Mouse (Mus musculus) hindbrain, embryonic 14.5 days (tissue): ENCODE measurements around the gene Ddx50. TPM values are rescaled to one million over a fixed set of nuclear protein-coding genes. Genes with fewer than 3 reads are reported as not detected.
"Not testable (repeated sequence)": the region's sequence is repeated elsewhere in the genome, so short reads cannot be mapped to it uniquely, and the experiment has no call there.

Experiments
- ATAC-seq: fragments of 200-750 bp; cut with Nextera tagmentation; 2 replicates; pipeline ENCODE4 v1.8.0; 2017; ENCODE audit warnings: moderate number of reproducible peaks, mild to moderate bottlenecking, moderate TSS enrichment, moderate library complexity; ENCODE audit not compliant: low FRiP score
- DNase-seq: peaks from one replicate; pipeline ENCODE4 v3.0.0-alpha.2; 2015; ENCODE audit warnings: low spot score
- H3K27ac ChIP-seq: fragments of 300-500 bp; sonication (generic); 2 replicates; pipeline ENCODE4 v1.5.1; 2014; ENCODE audit warnings: mild to moderate bottlenecking, moderate library complexity
- H3K27me3 ChIP-seq: fragments of 300-500 bp; sonication (generic); 2 replicates; pipeline ENCODE4 v1.6.1; 2014; ENCODE audit warnings: mild to moderate bottlenecking, low read length, mixed read lengths; ENCODE audit not compliant: control insufficient read depth, insufficient read depth
- H3K36me3 ChIP-seq: fragments of 300-500 bp; sonication (generic); replicated peaks from 2 replicates; pipeline ENCODE4 v1.6.1; 2014; ENCODE audit not compliant: control insufficient read depth, insufficient read depth
- H3K4me1 ChIP-seq: fragments of 300-500 bp; sonication (generic); replicated peaks from 2 replicates; pipeline ENCODE4 v1.6.1; 2014; ENCODE audit warnings: antibody characterized with exemption, low read length, mixed read lengths; ENCODE audit not compliant: control insufficient read depth, insufficient read depth
- H3K4me2 ChIP-seq: fragments of 300-500 bp; sonication (generic); replicated peaks from 2 replicates; pipeline ENCODE4 v1.6.1; 2014; ENCODE audit warnings: mild to moderate bottlenecking, moderate library complexity
- H3K4me3 ChIP-seq: fragments of 300-500 bp; sonication (generic); replicated peaks from 2 replicates; pipeline ENCODE4 v1.5.1; 2014; ENCODE audit warnings: mild to moderate bottlenecking, low read length
- H3K9ac ChIP-seq: fragments of 300-500 bp; sonication (generic); 2 replicates; pipeline ENCODE4 v1.6.1; 2014
- H3K9me3 ChIP-seq: fragments of 300-500 bp; sonication (generic); 2 replicates; pipeline ENCODE4 v1.6.1; 2016; ENCODE audit warnings: low read length; ENCODE audit not compliant: control insufficient read depth
- WGBS: fragments of 180-500 bp; shearing (Covaris S2); extraction: QIAGEN DNeasy Blood & Tissue Kit; methylation state at CpG from one replicate; pipeline ENCODE4 v1.1.7; 2014; 5-methylcytosine and 5-hydroxymethylcytosine counted together
- polyA plus RNA-seq: library from polyadenylated mRNA; unstranded; fragments of >200 nt; fragmentation: Nextera tagmentation; extraction: Ambion mirVana; gene quantifications from 2 replicates; pipeline ENCODE4 v1.2.1, GENCODE M21; 2014

The Ddx50 gene
- polyA plus RNA-seq, 1 experiment from 2014 or later = 87.5 TPM

GRCm38 (mm10) chr10:62588616-62589015 lies 62.4 kb downstream of the Ddx50 start:
- no peaks in the 10 kb centered on the region for H3K9me3 ChIP-seq
- 85% methylated on average over 4 of the region's 4 CpGs for WGBS
- ATAC-seq (no peak), DNase-seq (no peak)
- H3K4me3 ChIP-seq = no peak overlapping the region
- peaks cover 99% of the 10 kb centered on the region for H3K36me3 ChIP-seq
- no peak overlapping the region for H3K4me2 ChIP-seq
- H3K27ac ChIP-seq = no peak overlapping the region
- no peaks in the 10 kb centered on the region for H3K4me1 ChIP-seq
- no peak overlapping the region for H3K9ac ChIP-seq
- no peaks in the 10 kb centered on the region for H3K27me3 ChIP-seq

GRCm38 (mm10) chr10:62583245-62583644 lies 67.8 kb downstream of the Ddx50 start:
- peaks cover 3% of the 10 kb centered on the region; the same call in 1 of the 2 replicates for H3K4me1 ChIP-seq
- 96% methylated on average over 1 of the region's 1 CpGs for WGBS
- no peak overlapping the region for H3K9ac ChIP-seq
- H3K4me3 ChIP-seq = no peak overlapping the region
- H3K9me3 ChIP-seq = no peaks in the 10 kb centered on the region
- no peak overlapping the region for H3K27ac ChIP-seq
- ATAC-seq (no peak), DNase-seq (no peak)
- peaks cover 84% of the 10 kb centered on the region for H3K36me3 ChIP-seq
- no peak overlapping the region for H3K4me2 ChIP-seq
- H3K27me3 ChIP-seq = no peaks in the 10 kb centered on the region

- 87% methylated on average over 7 of the region's 7 CpGs for WGBS
- peaks cover 3% of the 10 kb centered on the region; the same call in 1 of the 2 replicates for H3K4me1 ChIP-seq
- no peak overlapping the region for H3K27ac ChIP-seq
- H3K4me3 ChIP-seq = no peak overlapping the region
- ATAC-seq (no peak), DNase-seq (no peak)
- H3K4me2 ChIP-seq = no peak overlapping the region
- H3K9me3 ChIP-seq = no peaks in the 10 kb centered on the region
- no peak overlapping the region for H3K9ac ChIP-seq
- no peaks in the 10 kb centered on the region for H3K27me3 ChIP-seq
- peaks cover 79% of the 10 kb centered on the region for H3K36me3 ChIP-seq
Measured at GRCm38 (mm10) chr10:62582701-62583100, 68.3 kb downstream of the Ddx50 start.

- peaks cover 74% of the 10 kb centered on the region for H3K36me3 ChIP-seq
- H3K4me3 ChIP-seq = no peak overlapping the region
- H3K27me3 ChIP-seq = no peaks in the 10 kb centered on the region
- DNase-seq (no peak), ATAC-seq (no peak)
- H3K4me1 ChIP-seq = peaks cover 7% of the 10 kb centered on the region
- H3K4me2 ChIP-seq = no peak overlapping the region
- no peak overlapping the region for H3K27ac ChIP-seq
- H3K9me3 ChIP-seq = no peaks in the 10 kb centered on the region
- WGBS = 92% methylated on average over 17 of the region's 17 CpGs
- no peak overlapping the region for H3K9ac ChIP-seq
Measured at GRCm38 (mm10) chr10:62582263-62582662, 68.8 kb downstream of the Ddx50 start.

DNA sequence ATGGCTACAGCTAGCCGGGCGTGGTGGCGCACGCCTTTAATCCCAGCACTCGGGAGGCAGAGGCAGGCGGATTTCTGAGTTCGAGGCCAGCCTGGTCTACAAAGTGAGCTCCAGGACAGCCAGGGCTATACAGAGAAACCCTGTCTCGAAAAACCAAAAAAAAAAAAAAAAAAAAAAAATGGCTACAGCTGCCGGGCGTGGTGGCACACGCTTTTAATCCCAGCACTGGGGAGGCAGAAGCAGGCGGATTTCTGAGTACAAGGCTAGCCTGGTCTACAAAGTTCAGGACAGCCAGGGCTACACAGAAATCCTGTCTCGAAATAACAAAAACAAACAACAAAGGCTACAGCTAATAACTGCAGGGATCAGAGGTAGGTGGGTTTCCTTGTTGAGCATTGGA lies 71.9 kb downstream of the Ddx50 start:
- 89% methylated on average over 12 of the region's 13 CpGs for WGBS
- not testable (repeated sequence) for H3K9me3 ChIP-seq, DNase-seq, H3K4me3 ChIP-seq, H3K27ac ChIP-seq, H3K9ac ChIP-seq, H3K27me3 ChIP-seq, ATAC-seq
- H3K36me3 ChIP-seq = peaks cover 64% of the 10 kb centered on the region
- peaks cover 18% of the 10 kb centered on the region for H3K4me1 ChIP-seq
- H3K4me2 ChIP-seq = peak overlapping the region; percentile 53; the same call in 1 of the 2 replicates

DNA sequence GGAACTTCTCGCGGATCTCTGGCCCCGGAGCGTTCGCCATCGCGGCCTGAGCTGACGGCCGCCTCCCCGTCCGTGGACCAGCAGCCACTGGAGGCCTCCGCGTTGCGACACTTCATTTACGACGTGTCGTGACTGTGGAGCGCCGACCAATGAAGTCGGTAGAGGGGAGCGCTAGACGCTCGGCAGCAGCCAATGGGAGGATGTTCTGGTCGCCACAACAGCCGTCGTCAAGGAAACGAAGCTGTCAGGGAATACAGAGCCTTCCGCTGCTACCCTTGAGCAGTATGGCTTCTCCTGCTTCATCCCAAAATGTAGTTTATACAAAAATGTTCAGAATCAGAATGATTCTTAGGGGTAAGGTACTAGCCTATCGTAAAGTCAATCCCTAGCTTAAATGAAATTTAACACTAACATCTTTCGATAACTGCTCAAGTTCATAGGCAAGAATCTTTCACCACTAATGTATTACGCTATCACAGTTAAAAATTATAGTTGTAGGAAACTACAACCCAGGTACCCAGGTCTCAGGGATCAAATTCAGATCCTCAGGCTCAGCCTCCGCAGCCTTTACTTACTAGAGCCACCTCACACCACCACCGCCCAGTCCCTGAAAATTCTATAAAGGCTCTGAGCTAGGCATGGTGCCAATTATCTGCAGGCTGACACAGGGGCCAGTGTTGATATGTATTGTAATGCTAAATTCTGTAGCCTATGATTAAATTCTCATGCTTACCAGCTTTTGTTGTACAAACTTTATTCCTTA lies 72.5 kb downstream of the Ddx50 start, which contains the start of gene Kif1bp:
Kif1bp (minus strand) TSS at position 120 of the 763 bp plus-strand sequence.
- H3K4me2 ChIP-seq = peak within 1 kb of the TSS; percentile 83
- WGBS = 5% methylated on average over 33 of the region's 33 CpGs
- peak within 1 kb of the TSS; percentile 71 for H3K27ac ChIP-seq
- H3K27me3 ChIP-seq = no peaks in the 10 kb centered on the region
- H3K9ac ChIP-seq = peak within 1 kb of the TSS; percentile 82
- H3K36me3 ChIP-seq = peaks cover 64% of the 10 kb centered on the region
- DNase-seq = peak; percentile 97
- ATAC-seq = peak; percentile 100
- peaks cover 18% of the 10 kb centered on the region for H3K4me1 ChIP-seq
- peak within 1 kb of the TSS; percentile 79 for H3K4me3 ChIP-seq
- H3K9me3 ChIP-seq = no peaks in the 10 kb centered on the region

GRCm38 (mm10) chr10:62577673-62578337 lies 73.2 kb downstream of the Ddx50 start:
- Histone ChIP-seq H3K27me3 (no peaks in the 10 kb centered on the region), H3K36me3 (peaks cover 64% of the 10 kb centered on the region)
- no peak for DNase-seq

GRCm38 (mm10) chr10:62575001-62575400 lies 76.0 kb downstream of the Ddx50 start:
- Histone ChIP-seq H3K4me2 (no peak overlapping the region), H3K9ac (no peak overlapping the region), H3K27ac (no peak overlapping the region), H3K4me3 (no peak overlapping the region), H3K36me3 (peaks cover 62% of the 10 kb centered on the region), H3K9me3 (no peaks in the 10 kb centered on the region), H3K27me3 (no peaks in the 10 kb centered on the region), H3K4me1 (peaks cover 18% of the 10 kb centered on the region)
- 92% methylated on average over 13 of the region's 13 CpGs for WGBS
- DNase-seq (no peak), ATAC-seq (no peak)

More at GRCm38 (mm10) chr10:62577673-62578337, 73.2 kb downstream of the Ddx50 start:
- peak; percentile 82 for ATAC-seq
- Histone ChIP-seq H3K4me3 (peak overlapping the region; percentile 79), H3K4me2 (peak overlapping the region; percentile 83), H3K9me3 (no peaks in the 10 kb centered on the region), H3K27ac (peak overlapping the region; percentile 71), H3K9ac (peak overlapping the region; percentile 82), H3K4me1 (peaks cover 18% of the 10 kb centered on the region)
- WGBS = 1% methylated on average over 54 of the region's 54 CpGs

DNA sequence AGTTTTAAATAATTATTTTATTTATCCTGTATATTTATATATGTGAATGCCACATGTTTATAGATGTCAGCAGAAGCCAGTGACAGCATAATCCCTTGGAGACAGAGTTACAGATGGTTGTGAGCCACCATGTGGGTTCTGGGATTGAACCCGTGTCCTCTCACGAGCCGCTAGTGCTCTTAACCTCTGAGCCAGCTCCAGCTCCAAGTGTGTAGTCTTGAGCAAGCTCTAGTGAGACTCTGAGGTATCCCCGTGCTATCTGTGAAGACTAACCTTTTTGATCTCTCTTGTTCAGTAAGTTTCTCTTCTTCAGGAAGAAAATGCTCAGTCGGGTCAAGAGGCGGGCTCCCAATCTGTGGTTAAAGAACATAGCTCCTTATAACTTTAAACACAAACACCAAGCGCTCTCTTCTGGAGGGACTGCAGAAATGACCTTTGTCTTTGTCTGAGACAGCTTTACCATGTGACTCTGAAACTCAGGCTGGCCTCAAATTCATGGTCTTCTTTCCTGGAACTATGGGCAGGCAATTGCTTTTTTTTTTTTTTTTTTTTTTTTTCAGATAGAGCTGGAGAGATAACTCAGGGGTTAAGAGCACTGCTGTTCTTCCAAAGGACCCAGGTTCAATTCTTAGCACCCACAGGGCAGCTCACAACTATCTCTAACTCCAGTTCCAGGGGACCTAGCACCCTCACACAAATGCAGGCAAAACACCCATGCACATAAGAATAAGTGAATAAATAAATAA lies 80.7 kb downstream of the Ddx50 start:
- DNase-seq = no peak
- Histone ChIP-seq H3K36me3 (peaks cover 94% of the 10 kb centered on the region), H3K4me1 (no peaks in the 10 kb centered on the region)

More for the DNA sequence above, 80.7 kb downstream of the Ddx50 start:
- Histone ChIP-seq H3K9me3 (no peaks in the 10 kb centered on the region), H3K4me2 (no peak overlapping the region), H3K4me3 (no peak overlapping the region), H3K27ac (no peak overlapping the region), H3K27me3 (no peaks in the 10 kb centered on the region), H3K9ac (no peak overlapping the region)
- WGBS = 94% methylated on average over 7 of the region's 7 CpGs
- ATAC-seq = no peak
